Mouse (Mus musculus): Measurements from ENCODE around the gene Nxf1. TPM values are rescaled to one million over a fixed set of nuclear protein-coding genes. Genes with fewer than 3 reads are reported as not detected.

The Nxf1 gene
- polyA plus RNA-seq, 1 experiment from 2014 or later: 192 TPM

DNA sequence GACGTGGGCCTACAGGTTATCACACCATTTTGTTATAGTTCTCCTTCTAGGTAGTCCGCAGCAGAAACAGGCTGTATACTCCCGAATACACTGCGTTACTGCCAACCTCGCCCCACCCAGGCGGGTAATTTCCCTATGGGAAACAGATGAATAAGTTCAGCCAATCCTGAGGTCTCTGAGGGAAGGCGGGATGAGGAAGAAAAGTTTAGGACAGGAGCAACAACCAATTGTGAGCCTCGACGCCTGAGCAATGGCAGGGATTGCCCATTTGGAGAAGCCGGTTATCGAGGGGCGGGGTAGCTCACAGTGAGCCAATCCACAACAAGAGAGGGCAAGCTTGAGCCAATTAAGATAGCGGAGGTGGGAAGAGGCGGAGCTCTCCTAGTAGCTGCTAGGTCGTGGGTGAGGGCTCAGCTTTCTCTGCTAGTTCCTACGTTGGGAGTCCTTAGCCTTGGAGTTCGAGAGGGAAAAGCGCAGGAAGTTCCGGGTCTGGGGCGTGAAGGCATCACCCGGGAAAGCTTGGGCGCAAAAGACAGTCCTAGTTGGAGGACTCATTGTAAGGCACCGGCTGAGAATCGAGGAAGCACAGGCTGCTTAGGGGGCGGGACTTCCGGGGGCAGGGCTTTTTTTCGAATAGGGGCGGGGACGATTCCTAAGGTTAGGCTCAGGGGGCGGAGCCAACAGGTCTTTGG is 45.4 kb downstream of the Nxf1 start, which contains the start of gene Zbtb3:
TSS of gene Zbtb3 (plus strand) at position 426 of the 692 bp plus-strand sequence.
- Histone ChIP-seq H3K4me3 (replicated peaks) (peak within 1 kb of the TSS; percentile 64), H3K36me3 (peaks cover 27% of the 10 kb centered on the region), H3K27ac (replicated peaks) (peak within 1 kb of the TSS; percentile 93), H3K9ac (peak within 1 kb of the TSS; percentile 13; the same call in 1 of the 2 replicates), H3K4me1 (peaks cover 18% of the 10 kb centered on the region), H3K4me2 (replicated peaks) (peak within 1 kb of the TSS; percentile 82), H3K27me3 (no peaks in the 10 kb centered on the region), H3K9me3 (replicated peaks) (no peaks in the 10 kb centered on the region)
- WGBS: under 1% methylated on average over 30 of the region's 30 CpGs
- peak; percentile 97 for ATAC-seq (ENCODE audit: insufficient number of reproducible peaks, low FRiP score, low TSS enrichment, low read depth)

DNA sequence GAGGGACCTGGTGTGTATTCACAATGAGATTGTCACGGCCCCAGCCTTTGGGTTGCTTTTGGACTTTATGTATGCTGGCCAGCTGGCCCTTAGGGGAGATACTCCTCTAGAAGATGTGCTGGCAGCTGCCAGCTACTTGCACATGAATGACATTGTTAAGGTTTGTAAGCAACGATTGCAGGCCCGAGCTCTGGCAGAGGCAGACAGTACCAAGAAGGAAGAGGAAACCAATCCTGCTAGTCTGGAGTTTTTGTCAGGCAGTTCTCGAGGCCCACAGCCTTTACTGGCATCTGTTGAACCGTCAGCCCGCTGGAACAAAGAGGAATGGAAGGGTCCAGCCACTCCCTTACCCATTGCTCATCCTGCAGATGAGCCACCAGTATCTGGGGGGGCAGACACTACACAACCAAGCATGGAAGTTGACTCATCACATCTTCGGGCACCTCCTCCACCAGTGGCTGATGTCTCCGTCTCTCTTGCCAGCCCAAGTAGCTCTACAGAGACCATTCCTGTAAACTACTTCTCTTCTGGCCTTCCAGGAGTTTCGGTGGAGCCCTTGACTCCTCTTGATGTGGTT is 46.4 kb downstream of the Nxf1 start:
- H3K4me3 ChIP-seq (replicated peaks): peak overlapping the region; percentile 64
- peak overlapping the region; percentile 93; the same call in 1 of the 2 replicates for H3K27ac ChIP-seq (replicated peaks)
- H3K9me3 ChIP-seq (replicated peaks): no peaks in the 10 kb centered on the region
- 88% methylated on average over 9 of the region's 9 CpGs for WGBS
- no peaks in the 10 kb centered on the region for H3K27me3 ChIP-seq
- H3K36me3 ChIP-seq: peaks cover 37% of the 10 kb centered on the region
- H3K4me1 ChIP-seq: peaks cover 12% of the 10 kb centered on the region
- H3K4me2 ChIP-seq (replicated peaks): peak overlapping the region; percentile 82
- ATAC-seq (ENCODE audit: insufficient number of reproducible peaks, low FRiP score, low TSS enrichment, low read depth): no peak
- H3K9ac ChIP-seq: no peak overlapping the region

DNA sequence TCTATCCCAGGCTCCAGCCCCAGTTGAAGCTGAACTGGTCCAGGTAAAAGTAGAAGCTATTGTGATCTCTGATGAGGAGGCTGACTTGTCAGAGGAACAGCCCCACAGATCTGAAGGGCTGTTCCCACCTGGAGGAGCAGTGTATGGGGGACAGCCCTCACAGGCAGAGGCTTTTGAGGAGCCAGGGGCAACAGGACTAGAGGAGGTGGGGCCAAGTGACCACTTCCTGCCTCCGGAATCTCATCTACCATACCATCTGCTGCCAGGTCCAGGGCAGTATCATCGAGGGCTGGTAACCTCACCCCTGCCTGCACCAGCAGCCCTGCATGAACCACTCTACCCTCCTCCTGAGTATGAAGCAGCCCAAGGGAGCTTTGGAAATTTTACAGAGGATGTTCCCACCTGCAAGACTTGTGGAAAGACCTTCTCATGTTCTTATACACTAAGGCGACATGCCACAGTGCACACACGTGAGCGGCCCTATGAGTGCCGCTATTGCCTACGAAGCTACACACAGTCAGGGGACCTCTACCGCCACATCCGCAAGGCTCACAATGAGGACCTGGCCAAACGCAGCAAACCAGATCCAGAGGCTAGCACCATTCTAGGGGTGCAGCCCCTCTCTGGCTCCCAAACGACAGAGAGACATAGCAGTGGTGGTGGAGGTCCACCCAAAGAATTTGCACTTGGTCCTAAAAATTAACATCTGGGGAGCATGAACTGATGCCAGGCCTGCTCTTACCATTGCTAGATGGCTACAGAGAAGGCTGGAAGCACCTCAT is 47.2 kb downstream of the Nxf1 start:
- no peak overlapping the region for H3K4me2 ChIP-seq (replicated peaks)
- H3K9ac ChIP-seq: no peak overlapping the region
- H3K4me1 ChIP-seq: peaks cover 12% of the 10 kb centered on the region
- H3K27me3 ChIP-seq: no peaks in the 10 kb centered on the region
- no peak overlapping the region for H3K27ac ChIP-seq (replicated peaks)
- ATAC-seq (ENCODE audit: insufficient number of reproducible peaks, low FRiP score, low TSS enrichment, low read depth): no peak
- no peak overlapping the region for H3K4me3 ChIP-seq (replicated peaks)
- no peaks in the 10 kb centered on the region for H3K9me3 ChIP-seq (replicated peaks)
- WGBS: 89% methylated on average over 11 of the region's 11 CpGs
- H3K36me3 ChIP-seq: peaks cover 37% of the 10 kb centered on the region

DNA sequence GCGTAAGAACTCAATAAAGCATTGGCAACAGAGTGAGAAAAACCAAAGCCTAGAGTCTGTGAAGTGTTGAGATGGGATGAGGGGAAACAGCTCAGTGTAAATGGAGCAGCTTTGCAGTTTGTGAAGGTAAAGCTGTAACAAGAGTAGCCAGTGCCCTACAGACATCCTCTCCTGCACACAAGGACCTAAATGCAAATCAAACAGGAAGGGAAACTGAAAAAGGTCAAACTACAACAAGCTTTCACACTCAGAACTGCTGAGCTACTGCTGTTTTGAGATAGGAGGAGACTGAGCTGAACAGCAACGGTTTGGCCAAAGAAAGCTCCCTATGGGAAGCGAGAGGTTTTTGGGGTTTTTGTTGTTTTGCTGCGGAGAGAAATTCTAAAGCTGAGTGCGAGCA is 49.9 kb downstream of the Nxf1 start:
- no peak overlapping the region for H3K9ac ChIP-seq
- 97% methylated on average over 5 of the region's 5 CpGs for WGBS

DNA sequence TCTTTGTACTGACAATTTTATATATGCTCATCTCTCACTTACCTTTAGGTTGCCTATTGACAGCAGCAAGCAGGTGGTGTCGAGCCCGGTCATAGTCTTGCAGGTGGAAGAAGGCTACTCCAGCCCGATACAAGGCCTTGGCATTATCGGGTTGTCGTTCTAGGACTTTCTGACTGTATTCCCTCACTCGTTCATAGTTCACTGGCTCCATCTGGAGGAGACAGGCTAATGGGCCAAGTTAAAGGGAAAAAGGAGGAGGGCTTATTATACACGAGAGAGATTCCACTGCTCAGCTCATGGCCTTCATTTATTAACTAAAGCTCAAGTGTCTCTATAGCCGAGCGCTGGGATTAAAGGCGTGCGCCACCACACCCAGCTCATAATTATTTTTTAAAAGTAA is 58.9 kb downstream of the Nxf1 start:
- WGBS: 71% methylated on average over 11 of the region's 11 CpGs
- Histone ChIP-seq H3K9ac (no peak overlapping the region), H3K27ac (replicated peaks) (no peak overlapping the region), H3K9me3 (replicated peaks) (no peaks in the 10 kb centered on the region), H3K4me2 (replicated peaks) (no peak overlapping the region), H3K27me3 (no peaks in the 10 kb centered on the region), H3K36me3 (peaks cover 55% of the 10 kb centered on the region), H3K4me1 (peaks cover 24% of the 10 kb centered on the region), H3K4me3 (replicated peaks) (no peak overlapping the region)
- no peak for ATAC-seq (ENCODE audit: insufficient number of reproducible peaks, low FRiP score, low TSS enrichment, low read depth)

More for the DNA sequence above, 49.9 kb downstream of the Nxf1 start:
- H3K4me3 ChIP-seq (replicated peaks): no peak overlapping the region
- peaks cover 57% of the 10 kb centered on the region for H3K36me3 ChIP-seq
- ATAC-seq (ENCODE audit: insufficient number of reproducible peaks, low FRiP score, low TSS enrichment, low read depth): no peak
- no peak overlapping the region for H3K27ac ChIP-seq (replicated peaks)
- H3K4me2 ChIP-seq (replicated peaks): no peak overlapping the region
- H3K4me1 ChIP-seq: peaks cover 9% of the 10 kb centered on the region
- H3K27me3 ChIP-seq: no peaks in the 10 kb centered on the region
- no peaks in the 10 kb centered on the region for H3K9me3 ChIP-seq (replicated peaks)

DNA sequence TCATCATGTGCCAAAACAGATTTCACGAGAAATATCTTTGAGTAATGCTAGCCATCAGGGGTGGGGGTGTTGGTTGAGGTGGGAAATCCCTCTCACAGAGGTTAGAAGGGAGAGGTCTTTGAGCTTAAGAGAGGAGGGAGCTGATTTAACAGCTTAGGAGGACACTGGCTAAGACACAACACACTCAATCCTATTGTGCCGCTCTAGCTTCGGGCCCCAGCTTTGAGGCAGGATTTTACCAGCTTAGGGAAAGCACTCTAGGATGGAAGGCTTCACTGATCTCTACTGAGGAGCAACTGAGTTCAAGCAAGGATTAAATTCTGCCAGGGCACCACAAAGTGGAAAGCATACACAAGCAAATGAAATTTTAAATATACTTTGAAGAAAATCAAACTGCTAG is 60.1 kb downstream of the Nxf1 start:
- peaks cover 46% of the 10 kb centered on the region for H3K36me3 ChIP-seq
- 0 out of 2 replicates have a peak overlapping the region, but pooled peaks have one; percentile 8 for H3K4me3 ChIP-seq (replicated peaks)
- no peak overlapping the region for H3K27ac ChIP-seq (replicated peaks)
- H3K4me2 ChIP-seq (replicated peaks): peak overlapping the region; percentile 17
- H3K4me1 ChIP-seq: peaks cover 27% of the 10 kb centered on the region
- no peak overlapping the region for H3K9ac ChIP-seq
- 70% methylated on average over 3 of the region's 3 CpGs for WGBS
- no peaks in the 10 kb centered on the region for H3K27me3 ChIP-seq
- no peak for ATAC-seq (ENCODE audit: insufficient number of reproducible peaks, low FRiP score, low TSS enrichment, low read depth)
- H3K9me3 ChIP-seq (replicated peaks): no peaks in the 10 kb centered on the region

DNA sequence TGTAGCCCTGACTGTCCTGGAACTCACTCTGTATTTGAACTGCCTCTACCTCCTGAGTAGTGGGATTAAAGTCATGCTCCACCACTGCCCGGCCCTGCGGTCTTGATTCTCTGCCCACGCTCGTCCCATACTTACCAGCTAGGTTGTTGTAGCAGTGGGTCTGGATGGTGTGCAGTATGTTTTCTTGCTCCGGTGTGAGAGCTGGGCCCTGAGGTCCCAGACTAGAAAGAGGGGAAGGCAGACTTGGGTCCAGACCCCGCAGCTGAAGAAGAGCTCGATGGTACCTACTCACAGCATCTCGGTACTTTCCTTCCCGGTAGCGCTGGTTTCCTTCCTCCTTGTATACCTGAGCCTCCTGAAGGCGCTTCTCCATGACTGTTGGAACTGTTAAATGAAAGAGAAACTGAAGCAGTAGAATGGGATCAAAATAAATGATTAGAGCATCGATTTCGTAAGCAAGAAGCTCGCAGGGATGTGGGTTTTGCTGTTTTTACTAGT is 61.5 kb downstream of the Nxf1 start:
- 19% methylated on average over 14 of the region's 14 CpGs for WGBS

DNA sequence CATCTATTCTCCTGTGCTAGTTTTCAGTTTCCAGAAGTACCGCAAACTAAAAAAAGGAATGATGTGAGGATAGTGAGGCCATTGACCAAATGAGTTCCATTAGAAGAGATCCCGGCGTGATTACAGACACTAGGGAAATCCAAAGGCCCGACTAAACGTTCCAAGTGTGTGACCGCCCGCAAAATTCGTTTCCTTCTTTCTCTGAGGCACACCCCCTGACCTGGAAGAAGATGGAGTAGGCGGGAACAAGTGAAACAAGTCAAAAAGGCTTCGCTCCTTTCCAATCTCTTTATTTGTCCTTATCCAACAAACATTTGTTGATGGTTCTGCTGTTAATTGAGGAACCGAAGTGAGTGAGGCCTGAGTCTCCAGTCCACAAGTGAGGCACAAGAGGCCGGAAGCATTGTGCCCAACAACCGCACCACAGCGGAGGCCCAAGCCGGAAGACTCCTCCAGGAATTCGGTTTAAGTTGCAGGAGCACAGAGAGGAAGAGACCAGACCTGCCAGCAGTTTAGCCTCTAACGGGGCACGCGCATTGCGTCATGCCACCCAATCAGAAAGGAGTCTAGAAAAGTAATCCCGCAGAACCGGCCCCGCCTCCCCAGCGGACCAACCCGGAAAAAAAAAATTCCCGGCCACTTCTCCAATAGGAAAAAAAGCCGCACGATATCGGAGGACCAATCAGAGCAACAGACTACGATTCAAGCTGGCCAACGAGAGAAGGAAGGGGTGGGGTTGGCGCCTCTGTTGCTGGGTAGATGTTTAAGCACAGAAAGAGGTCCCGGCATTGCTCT is 62.1 kb downstream of the Nxf1 start, which contains the start of gene Ttc9c:
TSS of gene Ttc9c (minus strand) at position 533 of the 795 bp plus-strand sequence.
- Histone ChIP-seq H3K9me3 (replicated peaks) (no peaks in the 10 kb centered on the region), H3K9ac (peak within 1 kb of the TSS; percentile 95), H3K27me3 (no peaks in the 10 kb centered on the region), H3K36me3 (peaks cover 40% of the 10 kb centered on the region), H3K4me3 (replicated peaks) (peak within 1 kb of the TSS; percentile 99), H3K4me2 (replicated peaks) (peak within 1 kb of the TSS; percentile 90), H3K4me1 (peaks cover 41% of the 10 kb centered on the region), H3K27ac (replicated peaks) (peak within 1 kb of the TSS; percentile 100)
- under 1% methylated on average over 33 of the region's 33 CpGs for WGBS
- ATAC-seq (ENCODE audit: insufficient number of reproducible peaks, low FRiP score, low TSS enrichment, low read depth): peak; percentile 94

More for the DNA sequence above, 61.5 kb downstream of the Nxf1 start:
- Histone ChIP-seq H3K27me3 (no peaks in the 10 kb centered on the region), H3K9ac (peak overlapping the region; percentile 68), H3K4me2 (replicated peaks) (peak overlapping the region; percentile 90), H3K4me3 (replicated peaks) (peak overlapping the region; percentile 99), H3K4me1 (peaks cover 40% of the 10 kb centered on the region), H3K9me3 (replicated peaks) (no peaks in the 10 kb centered on the region), H3K36me3 (peaks cover 40% of the 10 kb centered on the region), H3K27ac (replicated peaks) (peak overlapping the region; percentile 100)
- no peak for ATAC-seq (ENCODE audit: insufficient number of reproducible peaks, low FRiP score, low TSS enrichment, low read depth)

DNA sequence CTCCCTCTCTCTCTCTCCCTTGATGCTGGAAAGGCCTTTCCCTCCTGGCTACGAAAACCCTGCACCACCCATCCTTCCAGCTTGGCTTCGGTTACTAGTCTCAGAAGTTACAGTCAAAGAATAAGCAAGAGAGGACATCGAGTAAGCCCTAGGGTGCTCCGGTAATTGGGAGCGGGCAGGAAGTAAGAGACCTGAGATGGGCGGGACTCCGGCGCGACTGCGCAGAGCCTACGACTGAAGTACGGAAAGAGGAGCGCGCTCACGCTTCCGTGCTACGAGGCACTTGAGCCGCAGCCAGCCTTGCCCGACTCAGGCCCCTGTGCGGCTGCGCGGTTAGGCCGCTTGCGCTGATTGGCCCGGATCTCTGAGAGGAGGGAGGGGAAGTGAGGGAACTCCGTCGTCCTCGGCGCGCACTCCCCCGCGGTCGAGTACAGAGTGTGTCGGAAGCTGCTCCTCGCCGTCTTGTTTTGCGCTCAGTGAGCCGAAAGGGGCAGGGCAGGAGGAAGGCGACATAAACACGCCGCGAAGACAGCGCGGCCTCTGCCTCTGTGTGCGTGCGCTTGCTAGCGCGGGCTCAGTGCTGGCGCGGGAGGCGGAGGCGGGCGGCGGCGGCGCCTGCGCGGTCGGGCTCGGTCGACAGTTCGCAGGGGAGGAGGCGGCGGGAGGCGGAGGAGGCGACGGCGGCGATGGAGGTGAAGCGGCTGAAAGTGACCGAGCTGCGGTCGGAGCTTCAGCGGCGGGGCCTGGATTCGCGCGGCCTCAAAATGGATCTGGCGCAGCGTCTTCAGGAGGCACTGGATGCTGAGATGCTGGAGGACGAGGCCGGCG is 62.9 kb downstream of the Nxf1 start, which contains the start of gene Hnrnpul2:
TSS of gene Hnrnpul2 (plus strand) at position 415 of the 828 bp plus-strand sequence.
- Histone ChIP-seq H3K4me3 (replicated peaks) (peak within 1 kb of the TSS; percentile 99), H3K9ac (peak within 1 kb of the TSS; percentile 95), H3K27ac (replicated peaks) (peak within 1 kb of the TSS; percentile 100), H3K4me2 (replicated peaks) (peak within 1 kb of the TSS; percentile 90), H3K27me3 (no peaks in the 10 kb centered on the region), H3K9me3 (replicated peaks) (no peaks in the 10 kb centered on the region), H3K36me3 (peaks cover 42% of the 10 kb centered on the region), H3K4me1 (peaks cover 41% of the 10 kb centered on the region)
- peak; percentile 96 for ATAC-seq (ENCODE audit: insufficient number of reproducible peaks, low FRiP score, low TSS enrichment, low read depth)
- WGBS: under 1% methylated on average over 81 of the region's 83 CpGs
